Mouse (Mus musculus) gastrocnemius, postnatal 14 days (tissue): Measurements from ENCODE around the gene Spdya. TPM values are rescaled to one million over a fixed set of nuclear protein-coding genes. Genes with fewer than 3 reads are reported as not detected.
"Not testable (repeated sequence)": the region's sequence is repeated elsewhere in the genome, so short reads cannot be mapped to it uniquely, and the experiment has no call there.

Experiments
- DNase-seq: peaks from one replicate; pipeline ENCODE4 v3.0.0; 2021; ENCODE audit warnings: mixed read lengths
- intact Hi-C: fragments of 180-260 bp; cut with DNase I; formaldehyde crosslinking; loops from one replicate; pipeline ENCODE4 v1.15.1; 2025; ENCODE audit warnings: low total_unique reads
- total RNA-seq, 2 experiments: library from RNA; stranded (reverse); gene quantifications; 2 replicates each; pipeline ENCODE4 v1.2.3; 2021

Spdya gene
- total RNA-seq, 2 experiments from 2014 or later = 0.22 to 0.25 TPM

- intact Hi-C loops = no loop called here
- no peak for DNase-seq
These were observed 65.1 kb downstream of the Spdya start for GRCm38 (mm10) chr17:71617033-71617362.

GRCm38 (mm10) chr17:71617974-71618373 is 66.1 kb downstream of the Spdya start:
- no peak for DNase-seq
- intact Hi-C loops = no loop called here

GRCm38 (mm10) chr17:71631806-71632205 is 79.9 kb downstream of the Spdya start:
- intact Hi-C loops = no loop called here
- no peak for DNase-seq

GRCm38 (mm10) chr17:71633350-71633749 is 81.5 kb downstream of the Spdya start:
- intact Hi-C loops = no loop called here
- DNase-seq = no peak

- intact Hi-C loops = no loop called here
These were observed 84.9 kb downstream of the Spdya start for GRCm38 (mm10) chr17:71636786-71637185.

GRCm38 (mm10) chr17:71637750-71638265 is 85.9 kb downstream of the Spdya start:
- intact Hi-C loops = no loop called here

More at GRCm38 (mm10) chr17:71636786-71637185, 84.9 kb downstream of the Spdya start:
- no peak for DNase-seq

GRCm38 (mm10) chr17:71639056-71639455 is 87.2 kb downstream of the Spdya start:
- intact Hi-C loops, DNase-seq: not testable (repeated sequence)

More at GRCm38 (mm10) chr17:71637750-71638265, 85.9 kb downstream of the Spdya start:
- DNase-seq = no peak

Other genes starting within 250 kb of the Spdya start
- 10 to 100 TPM; 17.1 to 24.8 TPM for gene Emilin2, start 240.1 kb upstream of the Spdya start, total RNA-seq
- gene Gm4707, start 92.1 kb upstream of the Spdya start, total RNA-seq = under 1 TPM; 0.78 to 0.86 TPM
- gene Smchd1, start 76.7 kb upstream of the Spdya start, total RNA-seq = 10 to 100 TPM; 13.8 to 14.0 TPM
- 1 to 10 TPM; 2.2 to 2.3 TPM for gene Ndc80, start 25.2 kb upstream of the Spdya start, total RNA-seq
- 10 to 100 TPM; 24.7 to 26.3 TPM for gene Wdr43, start 63.8 kb downstream of the Spdya start, total RNA-seq
- 1 to 10 TPM in 1 of 2 experiments, under 1 TPM in 1; 0.82 to 1.1 TPM for gene Togaram2, start 121.2 kb downstream of the Spdya start, total RNA-seq
- not detected for gene Pcare, start 200.8 kb downstream of the Spdya start, total RNA-seq
- 10 to 100 TPM; 44.7 to 58.8 TPM for gene Clip4, start 216.4 kb downstream of the Spdya start, total RNA-seq